Mouse (Mus musculus): ENCODE measurements around the gene Pbxip1. TPM values are rescaled to one million over a fixed set of nuclear protein-coding genes. Genes with fewer than 3 reads are reported as not detected.

The Pbxip1 gene
- polyA plus RNA-seq, 1 experiment: 60.5 TPM

- Histone ChIP-seq H3K27ac (ENCODE audit: control insufficient read depth, insufficient read depth, low read depth, low read length, poor library complexity) (no peak overlapping the region), H3K4me1 (ENCODE audit: control insufficient read depth, insufficient read depth, low read length) (peaks cover 4% of the 10 kb centered on the region; the same call in 1 of the 2 replicates), H3K4me3 (replicated peaks; ENCODE audit: control insufficient read depth, low read depth, low read length) (no peak overlapping the region)
- WGBS: 70% methylated on average over 1 of the region's 1 CpGs
- TF ChIP-seq CTCF (IDR thresholded peaks at IDR 0.05; ENCODE audit: control insufficient read depth, insufficient read depth, low read length) (no peak), POLR2A (IDR thresholded peaks at IDR 0.05; ENCODE audit: borderline replicate concordance, control insufficient read depth, low read depth, low read length) (no peak)
Observed at GRCm38 (mm10) chr3:89451916-89452315, 15.4 kb downstream of the Pbxip1 start.

GRCm38 (mm10) chr3:89454401-89455177 lies 18.1 kb downstream of the Pbxip1 start, which contains the start of gene Pmvk:
Gene Pmvk, plus strand, starts transcription at chr3:89454541.
- H3K27ac ChIP-seq (ENCODE audit: control insufficient read depth, insufficient read depth, low read depth, low read length, poor library complexity): no peak within 1 kb of the TSS
- TF ChIP-seq CTCF (IDR thresholded peaks at IDR 0.05; ENCODE audit: control insufficient read depth, insufficient read depth, low read length) (no peak), POLR2A (IDR thresholded peaks at IDR 0.05; ENCODE audit: borderline replicate concordance, control insufficient read depth, low read depth, low read length) (no peak)
- H3K4me3 ChIP-seq (replicated peaks; ENCODE audit: control insufficient read depth, low read depth, low read length): no peak within 1 kb of the TSS
- peaks cover 3% of the 10 kb centered on the region; the same call in 1 of the 2 replicates for H3K4me1 ChIP-seq (ENCODE audit: control insufficient read depth, insufficient read depth, low read length)
- 73% methylated on average over 10 of the region's 10 CpGs for WGBS

DNA sequence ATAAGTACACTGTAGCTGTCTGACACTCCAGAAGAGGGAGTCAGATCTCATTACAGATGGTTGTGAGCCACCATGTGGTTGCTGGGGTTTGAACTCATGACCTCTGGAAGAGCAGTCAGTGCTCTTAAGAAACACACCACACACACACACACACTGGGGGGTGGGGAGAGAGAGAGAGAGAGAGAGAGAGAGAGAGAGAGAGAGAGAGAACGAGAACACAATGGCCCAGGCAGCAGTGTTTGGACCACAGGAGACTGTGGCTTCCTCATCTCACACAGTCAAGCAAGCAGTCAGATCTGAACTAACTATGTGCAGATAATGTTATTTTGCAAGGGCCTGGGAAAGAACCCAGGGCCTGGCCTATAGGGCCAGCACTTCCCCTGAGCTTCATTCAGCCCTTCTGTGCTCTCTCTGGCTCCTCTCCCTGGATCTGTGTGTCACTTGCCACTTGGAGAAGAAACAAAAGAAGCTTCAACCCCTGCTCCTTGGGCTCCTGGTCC lies 19.3 kb downstream of the Pbxip1 start:
- TF ChIP-seq CTCF (IDR thresholded peaks at IDR 0.05; ENCODE audit: control insufficient read depth, insufficient read depth, low read length) (no peak), POLR2A (IDR thresholded peaks at IDR 0.05; ENCODE audit: borderline replicate concordance, control insufficient read depth, low read depth, low read length) (no peak)
- Histone ChIP-seq H3K27ac (ENCODE audit: control insufficient read depth, insufficient read depth, low read depth, low read length, poor library complexity) (no peak overlapping the region), H3K4me1 (ENCODE audit: control insufficient read depth, insufficient read depth, low read length) (peaks cover 5% of the 10 kb centered on the region; the same call in 1 of the 2 replicates), H3K4me3 (replicated peaks; ENCODE audit: control insufficient read depth, low read depth, low read length) (no peak overlapping the region)
- 50% methylated on average over 1 of the region's 1 CpGs for WGBS

DNA sequence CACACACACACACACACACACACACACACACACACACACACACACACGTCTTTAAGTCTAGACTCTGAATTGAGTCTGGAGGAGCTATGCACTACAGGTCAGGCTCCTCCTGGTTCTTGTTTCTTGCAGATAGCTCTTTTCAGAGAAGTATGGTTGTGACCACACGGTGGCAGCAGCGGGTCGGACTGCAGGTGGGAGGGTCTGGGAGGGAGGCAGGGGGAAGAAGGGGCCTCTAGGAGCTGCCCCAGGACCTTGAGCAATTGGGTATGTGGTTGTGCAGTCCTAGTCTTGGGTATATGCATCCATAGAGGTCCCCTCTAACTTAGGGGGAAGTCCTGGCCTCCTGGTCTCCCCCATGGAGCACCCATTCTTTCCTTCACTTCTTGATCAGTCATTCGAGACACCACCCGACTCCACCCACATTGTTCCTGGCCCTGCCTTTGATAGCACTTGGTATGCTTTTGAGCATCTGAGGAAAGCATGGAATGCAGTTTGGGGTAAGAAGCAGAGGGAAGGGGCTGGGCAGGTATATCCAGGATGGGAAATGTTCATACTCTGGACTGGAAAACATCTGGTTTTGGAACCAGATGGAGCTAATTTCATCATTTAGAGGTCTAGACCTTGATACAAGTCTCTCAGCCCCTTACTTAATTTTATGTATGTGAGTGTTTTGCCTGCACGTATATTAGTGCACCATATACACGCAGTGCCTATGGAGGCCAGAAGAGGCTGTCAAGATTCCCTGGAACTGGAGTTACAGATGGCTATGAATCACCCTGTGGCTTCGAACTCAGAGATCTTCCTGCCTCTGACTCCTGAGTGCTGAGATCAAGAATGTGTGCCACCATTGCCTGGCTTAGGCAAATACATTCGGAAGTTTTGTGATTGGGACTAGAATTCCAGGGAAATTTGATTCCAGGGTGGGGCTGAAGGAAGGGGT lies 20.5 kb downstream of the Pbxip1 start:
- peaks cover 5% of the 10 kb centered on the region; the same call in 1 of the 2 replicates for H3K4me1 ChIP-seq (ENCODE audit: control insufficient read depth, insufficient read depth, low read length)
- no peak overlapping the region for H3K27ac ChIP-seq (ENCODE audit: control insufficient read depth, insufficient read depth, low read depth, low read length, poor library complexity)
- WGBS: 32% methylated on average over 10 of the region's 10 CpGs
- H3K4me3 ChIP-seq (replicated peaks; ENCODE audit: control insufficient read depth, low read depth, low read length): no peak overlapping the region
- TF ChIP-seq CTCF (IDR thresholded peaks at IDR 0.05; ENCODE audit: control insufficient read depth, insufficient read depth, low read length) (peak; percentile 86), POLR2A (IDR thresholded peaks at IDR 0.05; ENCODE audit: borderline replicate concordance, control insufficient read depth, low read depth, low read length) (no peak)

GRCm38 (mm10) chr3:89458372-89458964 lies 22.0 kb downstream of the Pbxip1 start:
- peaks cover 5% of the 10 kb centered on the region; the same call in 1 of the 2 replicates for H3K4me1 ChIP-seq (ENCODE audit: control insufficient read depth, insufficient read depth, low read length)
- H3K4me3 ChIP-seq (replicated peaks; ENCODE audit: control insufficient read depth, low read depth, low read length): peak overlapping the region; percentile 81
- no peak for TF ChIP-seq CTCF (IDR thresholded peaks at IDR 0.05; ENCODE audit: control insufficient read depth, insufficient read depth, low read length)
- no peak for TF ChIP-seq POLR2A (IDR thresholded peaks at IDR 0.05; ENCODE audit: borderline replicate concordance, control insufficient read depth, low read depth, low read length)
- peak overlapping the region; percentile 31; the same call in 1 of the 2 replicates for H3K27ac ChIP-seq (ENCODE audit: control insufficient read depth, insufficient read depth, low read depth, low read length, poor library complexity)
- WGBS: 35% methylated on average over 13 of the region's 13 CpGs

DNA sequence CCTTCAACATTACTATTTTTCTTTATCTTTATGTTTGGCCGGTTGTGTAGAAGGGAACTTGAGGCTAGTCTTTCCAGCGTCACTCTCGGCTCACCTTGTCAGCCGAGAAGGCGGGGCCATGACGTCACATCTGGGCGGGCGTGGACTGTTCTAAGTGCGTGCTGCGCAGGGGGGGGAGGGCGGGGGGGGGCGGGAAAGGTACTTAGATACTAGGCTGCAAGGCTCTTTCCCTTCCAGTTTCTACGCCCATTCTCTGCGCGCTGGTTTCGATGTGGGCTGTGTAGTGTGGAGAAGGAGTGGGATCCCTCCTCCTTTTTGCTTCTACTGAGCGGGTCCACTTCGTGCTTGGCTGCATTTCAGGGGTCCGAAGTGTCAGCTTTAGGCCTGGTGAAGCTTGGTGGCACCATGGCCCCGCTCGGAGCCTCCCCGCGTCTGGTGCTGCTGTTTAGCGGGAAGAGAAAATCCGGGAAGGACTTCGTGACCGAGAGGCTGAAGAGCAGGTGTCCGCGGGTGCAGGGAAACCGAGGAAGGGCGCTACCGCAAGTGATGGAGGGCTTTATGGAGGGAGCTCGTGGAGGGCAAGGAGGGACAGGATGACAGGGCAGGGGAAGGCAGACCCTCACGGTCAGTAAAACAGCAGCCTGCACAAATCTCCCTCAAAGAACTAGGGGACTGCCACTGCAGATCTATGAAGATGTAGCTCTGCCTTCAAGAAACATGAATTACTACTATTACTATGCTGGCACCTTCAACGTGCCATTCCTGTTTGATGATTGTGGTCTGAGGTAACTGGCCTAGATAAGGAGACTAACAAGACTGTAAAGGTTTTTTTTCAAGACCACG lies 22.7 kb downstream of the Pbxip1 start:
- Histone ChIP-seq H3K4me3 (replicated peaks; ENCODE audit: control insufficient read depth, low read depth, low read length) (peak overlapping the region; percentile 81), H3K4me1 (ENCODE audit: control insufficient read depth, insufficient read depth, low read length) (peaks cover 5% of the 10 kb centered on the region; the same call in 1 of the 2 replicates), H3K27ac (ENCODE audit: control insufficient read depth, insufficient read depth, low read depth, low read length, poor library complexity) (peak overlapping the region; percentile 47)
- TF ChIP-seq CTCF (IDR thresholded peaks at IDR 0.05; ENCODE audit: control insufficient read depth, insufficient read depth, low read length) (no peak), POLR2A (IDR thresholded peaks at IDR 0.05; ENCODE audit: borderline replicate concordance, control insufficient read depth, low read depth, low read length) (no peak; the same call in 1 of the 2 replicates)
- WGBS: under 1% methylated on average over 35 of the region's 36 CpGs

- WGBS: 76% methylated on average over 4 of the region's 4 CpGs
- no peaks in the 10 kb centered on the region for H3K4me1 ChIP-seq (ENCODE audit: control insufficient read depth, insufficient read depth, low read length)
- H3K27ac ChIP-seq (ENCODE audit: control insufficient read depth, insufficient read depth, low read depth, low read length, poor library complexity): no peak overlapping the region
- no peak for TF ChIP-seq POLR2A (IDR thresholded peaks at IDR 0.05; ENCODE audit: borderline replicate concordance, control insufficient read depth, low read depth, low read length)
- no peak for TF ChIP-seq CTCF (IDR thresholded peaks at IDR 0.05; ENCODE audit: control insufficient read depth, insufficient read depth, low read length)
- H3K4me3 ChIP-seq (replicated peaks; ENCODE audit: control insufficient read depth, low read depth, low read length): no peak overlapping the region
Observed at GRCm38 (mm10) chr3:89468268-89468667, 31.8 kb downstream of the Pbxip1 start.
